Mouse (Mus musculus): Measurements from ENCODE around the gene Hpse. TPM values are rescaled to one million over a fixed set of nuclear protein-coding genes. Genes with fewer than 3 reads are reported as not detected.
A peak's percentile ranks its signal among the peaks of the same experiment; 100 is the strongest.

Gene Hpse
- polyA plus RNA-seq, 1 experiment from 2014 or later = 6.2 TPM

GRCm38 (mm10) chr5:100650969-100651368 is 68.5 kb downstream of the Hpse start:
- Histone ChIP-seq H3K36me3 (ENCODE audit: control insufficient read depth, insufficient read depth, low read length) (peaks cover 15% of the 10 kb centered on the region), H3K4me2 (ENCODE audit: low read depth, low read length) (no peak overlapping the region), H3K27ac (ENCODE audit: low read length) (no peak overlapping the region), H3K27me3 (ENCODE audit: control insufficient read depth, insufficient read depth, low read depth, low read length) (no peaks in the 10 kb centered on the region), H3K9me3 (ENCODE audit: control insufficient read depth, low read length) (no peaks in the 10 kb centered on the region), H3K9ac (ENCODE audit: low read length) (no peak overlapping the region), H3K4me3 (ENCODE audit: low read length) (no peak overlapping the region), H3K4me1 (replicated peaks; ENCODE audit: control insufficient read depth, insufficient read depth, low read length) (no peaks in the 10 kb centered on the region)
- 76% methylated on average over 7 of the region's 7 CpGs for WGBS
- ATAC-seq (ENCODE audit: low read depth) = no peak

DNA sequence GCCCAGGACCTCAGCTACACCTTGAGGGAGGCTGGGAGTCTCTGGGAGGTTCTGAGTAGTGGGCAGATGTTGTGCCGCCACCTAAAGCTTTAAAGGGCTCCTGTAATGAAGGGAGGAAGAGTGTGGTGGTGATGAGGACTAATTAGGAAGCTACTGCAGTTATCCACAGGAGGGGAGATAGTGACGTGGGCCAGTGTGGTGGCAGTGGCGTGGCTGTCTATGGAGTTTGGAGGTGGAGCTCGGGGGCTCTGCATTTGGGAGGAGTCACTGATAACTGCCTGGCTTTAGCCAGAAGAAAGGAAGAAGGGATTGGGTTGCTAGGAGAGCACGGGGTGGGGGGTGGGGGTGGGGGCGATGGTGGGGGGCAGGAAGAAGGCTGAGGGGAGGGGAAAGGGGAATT is 71.0 kb downstream of the Hpse start:
- no peak overlapping the region for H3K9ac ChIP-seq (ENCODE audit: low read length)
- no peaks in the 10 kb centered on the region for H3K9me3 ChIP-seq (ENCODE audit: control insufficient read depth, low read length)
- no peak overlapping the region for H3K4me3 ChIP-seq (ENCODE audit: low read length)
- no peak for ATAC-seq (ENCODE audit: low read depth)
- H3K36me3 ChIP-seq (ENCODE audit: control insufficient read depth, insufficient read depth, low read length) = 0 out of 2 replicates have a peak, but pooled peaks cover under 1% of the 10 kb centered on the region
- no peaks in the 10 kb centered on the region for H3K27me3 ChIP-seq (ENCODE audit: control insufficient read depth, insufficient read depth, low read depth, low read length)
- no peak overlapping the region for H3K27ac ChIP-seq (ENCODE audit: low read length)
- 37% methylated on average over 5 of the region's 6 CpGs for WGBS
- no peak overlapping the region for H3K4me2 ChIP-seq (ENCODE audit: low read depth, low read length)
- H3K4me1 ChIP-seq (replicated peaks; ENCODE audit: control insufficient read depth, insufficient read depth, low read length) = peaks cover 6% of the 10 kb centered on the region

- Histone ChIP-seq H3K4me1 (replicated peaks; ENCODE audit: control insufficient read depth, insufficient read depth, low read length) (peaks cover 11% of the 10 kb centered on the region), H3K9ac (ENCODE audit: low read length) (no peak overlapping the region), H3K27ac (ENCODE audit: low read length) (no peak overlapping the region), H3K4me3 (ENCODE audit: low read length) (no peak overlapping the region), H3K9me3 (ENCODE audit: control insufficient read depth, low read length) (no peaks in the 10 kb centered on the region), H3K36me3 (ENCODE audit: control insufficient read depth, insufficient read depth, low read length) (no peaks in the 10 kb centered on the region), H3K27me3 (ENCODE audit: control insufficient read depth, insufficient read depth, low read depth, low read length) (no peaks in the 10 kb centered on the region), H3K4me2 (ENCODE audit: low read depth, low read length) (no peak overlapping the region)
- ATAC-seq (ENCODE audit: low read depth) = no peak
- 33% methylated on average over 10 of the region's 10 CpGs for WGBS
Observed at GRCm38 (mm10) chr5:100648046-100648445, 71.5 kb downstream of the Hpse start.

DNA sequence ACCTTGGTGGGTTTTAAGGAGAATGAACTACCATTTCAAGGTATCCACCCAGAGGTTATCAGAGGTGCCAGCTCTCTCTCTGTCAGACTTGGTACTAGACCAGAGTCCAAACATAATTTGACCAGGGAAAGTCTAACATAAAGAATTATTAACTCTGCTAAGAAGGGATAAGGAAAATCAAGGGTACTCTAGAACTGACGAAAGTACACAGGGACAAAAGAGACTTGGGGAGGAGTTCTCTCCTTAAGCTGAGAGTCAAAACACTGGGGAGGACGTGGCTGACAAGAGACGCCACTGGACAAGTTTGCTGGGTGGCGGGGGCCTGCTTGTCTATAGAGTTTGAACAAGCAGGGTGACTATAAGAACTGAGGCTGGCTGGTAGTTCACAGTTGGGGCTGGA is 73.0 kb downstream of the Hpse start:
- Histone ChIP-seq H3K36me3 (ENCODE audit: control insufficient read depth, insufficient read depth, low read length) (no peaks in the 10 kb centered on the region), H3K4me2 (ENCODE audit: low read depth, low read length) (no peak overlapping the region), H3K27me3 (ENCODE audit: control insufficient read depth, insufficient read depth, low read depth, low read length) (no peaks in the 10 kb centered on the region), H3K9me3 (ENCODE audit: control insufficient read depth, low read length) (no peaks in the 10 kb centered on the region), H3K27ac (ENCODE audit: low read length) (no peak overlapping the region), H3K4me1 (replicated peaks; ENCODE audit: control insufficient read depth, insufficient read depth, low read length) (peaks cover 12% of the 10 kb centered on the region), H3K4me3 (ENCODE audit: low read length) (no peak overlapping the region), H3K9ac (ENCODE audit: low read length) (no peak overlapping the region)
- no peak for ATAC-seq (ENCODE audit: low read depth)
- 54% methylated on average over 4 of the region's 4 CpGs for WGBS

DNA sequence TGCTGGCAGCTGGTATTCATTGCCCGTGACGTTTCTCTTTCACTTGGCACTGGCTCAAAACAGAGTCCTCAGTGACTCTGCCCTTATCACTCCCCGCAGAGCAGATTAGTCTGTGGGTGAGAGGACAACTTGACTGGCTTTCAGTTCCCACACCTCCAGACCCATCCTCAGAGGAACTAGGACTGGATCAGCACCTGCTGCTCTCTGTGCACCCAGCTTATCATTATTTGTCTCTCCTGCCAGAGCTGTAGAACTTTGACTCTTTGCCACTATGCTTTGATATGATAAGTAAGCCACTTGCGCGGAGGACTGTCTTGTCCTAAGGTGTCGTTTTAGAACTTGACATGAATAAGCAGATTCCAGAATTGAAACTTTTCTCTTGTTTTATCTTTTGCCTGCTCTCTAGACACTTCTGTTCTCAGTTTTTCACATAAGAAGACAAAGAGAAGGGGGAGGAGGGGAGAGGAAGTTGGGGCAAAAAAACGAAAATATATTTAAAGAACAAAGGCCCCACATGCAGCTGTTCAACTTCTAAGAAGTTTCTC is 75.5 kb downstream of the Hpse start:
- ATAC-seq (ENCODE audit: low read depth) = peak; percentile 23; the same call in 1 of the 2 replicates
- Histone ChIP-seq H3K27ac (ENCODE audit: low read length) (no peak overlapping the region), H3K36me3 (ENCODE audit: control insufficient read depth, insufficient read depth, low read length) (no peaks in the 10 kb centered on the region), H3K9me3 (ENCODE audit: control insufficient read depth, low read length) (no peaks in the 10 kb centered on the region), H3K27me3 (ENCODE audit: control insufficient read depth, insufficient read depth, low read depth, low read length) (no peaks in the 10 kb centered on the region), H3K9ac (ENCODE audit: low read length) (no peak overlapping the region), H3K4me3 (ENCODE audit: low read length) (no peak overlapping the region), H3K4me2 (ENCODE audit: low read depth, low read length) (no peak overlapping the region), H3K4me1 (replicated peaks; ENCODE audit: control insufficient read depth, insufficient read depth, low read length) (peaks cover 12% of the 10 kb centered on the region)
- 24% methylated on average over 7 of the region's 7 CpGs for WGBS

- H3K4me1 ChIP-seq (replicated peaks; ENCODE audit: control insufficient read depth, insufficient read depth, low read length) = peaks cover 12% of the 10 kb centered on the region
- H3K27me3 ChIP-seq (ENCODE audit: control insufficient read depth, insufficient read depth, low read depth, low read length) = no peaks in the 10 kb centered on the region
- WGBS = 45% methylated on average over 12 of the region's 12 CpGs
- no peaks in the 10 kb centered on the region for H3K36me3 ChIP-seq (ENCODE audit: control insufficient read depth, insufficient read depth, low read length)
- H3K9ac ChIP-seq (ENCODE audit: low read length) = no peak overlapping the region
- H3K9me3 ChIP-seq (ENCODE audit: control insufficient read depth, low read length) = no peaks in the 10 kb centered on the region
- H3K4me2 ChIP-seq (ENCODE audit: low read depth, low read length) = no peak overlapping the region
- no peak overlapping the region for H3K4me3 ChIP-seq (ENCODE audit: low read length)
- ATAC-seq (ENCODE audit: low read depth) = no peak
- H3K27ac ChIP-seq (ENCODE audit: low read length) = no peak overlapping the region
Observed at GRCm38 (mm10) chr5:100643253-100643990, 76.1 kb downstream of the Hpse start.

DNA sequence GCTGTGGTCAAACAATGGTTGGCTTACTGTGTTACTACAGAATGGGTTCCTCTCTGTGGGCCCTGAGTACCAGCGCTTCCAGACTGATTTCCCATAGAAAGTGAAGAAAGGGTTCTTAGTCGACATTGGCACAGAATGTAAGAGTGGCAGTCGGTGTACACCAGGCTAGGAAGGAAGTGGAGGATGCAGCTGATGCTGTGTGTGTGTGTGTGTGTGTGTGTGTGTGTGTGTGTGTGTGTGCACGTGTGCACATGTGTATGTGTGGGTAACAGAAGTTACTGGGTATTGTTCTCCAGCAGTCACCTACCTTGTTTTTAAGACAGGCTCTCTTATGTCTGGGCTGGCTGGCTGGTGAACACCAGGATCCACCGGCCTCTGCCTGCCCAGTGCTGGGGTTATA is 77.2 kb downstream of the Hpse start:
- no peak overlapping the region for H3K4me3 ChIP-seq (ENCODE audit: low read length)
- H3K9ac ChIP-seq (ENCODE audit: low read length) = no peak overlapping the region
- WGBS = 81% methylated on average over 5 of the region's 5 CpGs
- no peaks in the 10 kb centered on the region for H3K27me3 ChIP-seq (ENCODE audit: control insufficient read depth, insufficient read depth, low read depth, low read length)
- H3K9me3 ChIP-seq (ENCODE audit: control insufficient read depth, low read length) = no peaks in the 10 kb centered on the region
- no peak overlapping the region for H3K27ac ChIP-seq (ENCODE audit: low read length)
- peaks cover 12% of the 10 kb centered on the region for H3K4me1 ChIP-seq (replicated peaks; ENCODE audit: control insufficient read depth, insufficient read depth, low read length)
- H3K4me2 ChIP-seq (ENCODE audit: low read depth, low read length) = no peak overlapping the region
- ATAC-seq (ENCODE audit: low read depth) = no peak
- H3K36me3 ChIP-seq (ENCODE audit: control insufficient read depth, insufficient read depth, low read length) = no peaks in the 10 kb centered on the region

DNA sequence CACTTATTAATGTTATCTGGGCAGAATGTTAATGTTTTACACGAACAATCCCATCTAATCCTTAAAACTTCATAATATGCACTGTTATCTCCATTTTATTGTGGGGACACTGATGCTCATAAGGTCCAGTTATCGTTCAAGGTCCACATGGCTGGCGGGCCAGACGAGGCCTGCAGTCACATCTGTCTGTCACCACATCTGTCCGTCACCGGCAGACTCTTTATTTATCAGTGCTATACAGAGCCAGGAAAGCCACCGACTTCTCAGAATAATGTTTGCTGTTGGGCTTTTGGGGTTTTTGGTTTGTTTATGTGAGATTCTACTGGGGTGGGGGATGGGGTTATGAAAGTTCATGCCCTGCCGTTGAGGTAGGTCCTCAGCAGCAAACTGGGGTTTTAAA is 81.0 kb downstream of the Hpse start:
- no peaks in the 10 kb centered on the region for H3K27me3 ChIP-seq (ENCODE audit: control insufficient read depth, insufficient read depth, low read depth, low read length)
- H3K9ac ChIP-seq (ENCODE audit: low read length) = no peak overlapping the region
- no peak overlapping the region for H3K4me3 ChIP-seq (ENCODE audit: low read length)
- peaks cover 8% of the 10 kb centered on the region for H3K4me1 ChIP-seq (replicated peaks; ENCODE audit: control insufficient read depth, insufficient read depth, low read length)
- WGBS = 37% methylated on average over 8 of the region's 8 CpGs
- no peaks in the 10 kb centered on the region for H3K36me3 ChIP-seq (ENCODE audit: control insufficient read depth, insufficient read depth, low read length)
- H3K9me3 ChIP-seq (ENCODE audit: control insufficient read depth, low read length) = no peaks in the 10 kb centered on the region
- H3K4me2 ChIP-seq (ENCODE audit: low read depth, low read length) = no peak overlapping the region
- ATAC-seq (ENCODE audit: low read depth) = no peak
- no peak overlapping the region for H3K27ac ChIP-seq (ENCODE audit: low read length)

DNA sequence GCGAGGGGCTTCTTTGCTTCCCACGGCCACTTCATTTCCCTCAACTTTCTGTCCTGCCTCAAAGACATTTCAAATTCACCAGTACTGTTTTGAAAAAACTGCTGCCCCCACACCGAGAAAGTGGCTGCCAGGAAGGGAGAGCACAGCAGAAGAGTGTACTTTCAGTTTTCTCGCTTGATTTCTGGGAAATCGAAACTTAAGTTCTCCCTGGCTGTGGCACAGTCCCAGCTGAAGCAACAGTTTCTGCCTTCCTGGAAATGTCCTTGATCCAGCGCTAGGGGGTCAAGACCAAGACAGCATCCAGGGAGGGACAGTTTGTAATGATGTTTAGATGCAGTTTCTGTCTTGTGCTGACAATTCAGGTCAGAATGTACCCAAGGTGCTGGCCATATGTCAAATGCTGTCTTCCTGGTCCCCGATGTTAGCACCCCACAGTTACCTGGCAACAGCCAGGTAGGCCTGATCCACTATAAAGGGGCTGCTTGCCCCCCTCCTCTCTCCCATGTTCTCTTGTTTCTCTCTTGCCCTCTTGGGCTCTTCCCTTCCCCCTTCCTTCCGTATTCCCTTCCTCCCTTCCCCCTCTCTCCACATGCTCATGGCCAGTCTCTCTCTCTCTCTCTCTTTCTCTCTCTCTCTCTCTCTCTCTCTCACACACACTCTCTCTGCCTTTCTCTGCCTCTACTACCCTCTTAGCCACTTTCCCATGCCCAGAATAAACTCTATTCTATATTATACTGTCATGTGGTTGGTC is 82.5 kb downstream of the Hpse start:
- WGBS = 44% methylated on average over 8 of the region's 8 CpGs
- no peak for ATAC-seq (ENCODE audit: low read depth)
- no peaks in the 10 kb centered on the region for H3K36me3 ChIP-seq (ENCODE audit: control insufficient read depth, insufficient read depth, low read length)
- no peak overlapping the region for H3K27ac ChIP-seq (ENCODE audit: low read length)
- no peaks in the 10 kb centered on the region for H3K27me3 ChIP-seq (ENCODE audit: control insufficient read depth, insufficient read depth, low read depth, low read length)
- H3K4me1 ChIP-seq (replicated peaks; ENCODE audit: control insufficient read depth, insufficient read depth, low read length) = peaks cover 2% of the 10 kb centered on the region; the same call in 1 of the 2 replicates
- H3K4me3 ChIP-seq (ENCODE audit: low read length) = no peak overlapping the region
- no peaks in the 10 kb centered on the region for H3K9me3 ChIP-seq (ENCODE audit: control insufficient read depth, low read length)
- H3K4me2 ChIP-seq (ENCODE audit: low read depth, low read length) = peak overlapping the region; percentile 23
- H3K9ac ChIP-seq (ENCODE audit: low read length) = no peak overlapping the region

Measured in lung, embryonic 16.5 days (tissue).